Mouse (Mus musculus): ENCODE results near the gene Eps8. TPM values are rescaled to one million over a fixed set of nuclear protein-coding genes. Genes with fewer than 3 reads are reported as not detected.

Gene Eps8
- polyA plus RNA-seq, 1 experiment from 2014 or later = 209 TPM

GRCm38 (mm10) chr6:137550181-137550580, 104.5 kb downstream of the Eps8 start:
- Histone ChIP-seq H3K9me3 (ENCODE audit: control insufficient read depth) (no peaks in the 10 kb centered on the region), H3K4me2 (replicated peaks; ENCODE audit: low read depth) (peak overlapping the region; percentile 38), H3K27ac (ENCODE audit: low read depth, low read length) (peak overlapping the region; percentile 84), H3K4me1 (replicated peaks; ENCODE audit: control insufficient read depth, insufficient read depth, low read length) (peaks cover 9% of the 10 kb centered on the region; the same call in 1 of the 2 replicates), H3K27me3 (replicated peaks; ENCODE audit: control insufficient read depth, insufficient read depth, low read length) (no peaks in the 10 kb centered on the region), H3K4me3 (ENCODE audit: low read depth, low read length) (no peak overlapping the region), H3K9ac (ENCODE audit: low read depth, low read length) (no peak overlapping the region), H3K36me3 (ENCODE audit: control insufficient read depth, insufficient read depth) (peaks cover 16% of the 10 kb centered on the region; the same call in 1 of the 2 replicates)
- TF ChIP-seq CTCF (IDR thresholded peaks at IDR 0.05; ENCODE audit: low read depth) = no peak
- ATAC-seq = peak; percentile 96
- WGBS = 29% methylated on average over 8 of the region's 8 CpGs

DNA sequence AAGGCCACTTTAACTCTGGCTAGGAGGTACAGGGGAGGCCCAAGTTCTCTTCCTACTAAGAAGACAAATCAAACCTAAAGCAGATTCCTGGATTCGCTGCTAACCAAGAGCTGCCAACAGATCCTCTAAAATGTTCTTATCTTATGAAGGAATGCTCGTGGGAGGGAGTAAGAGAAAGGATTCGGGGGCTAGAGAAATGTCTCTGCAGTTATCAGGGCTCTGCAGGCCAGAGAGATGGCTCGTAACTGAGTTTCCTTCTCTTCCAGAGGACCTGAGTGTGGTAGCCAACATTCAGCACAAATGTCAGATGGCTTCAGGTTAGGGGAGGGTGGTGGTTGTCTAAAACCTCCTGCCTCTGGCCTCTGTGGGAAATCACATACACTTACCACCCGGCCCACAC, 106.1 kb downstream of the Eps8 start:
- no peak for ATAC-seq
- H3K9me3 ChIP-seq (ENCODE audit: control insufficient read depth) = no peaks in the 10 kb centered on the region
- WGBS = 71% methylated on average over 5 of the region's 5 CpGs
- no peak overlapping the region for H3K4me3 ChIP-seq (ENCODE audit: low read depth, low read length)
- H3K36me3 ChIP-seq (ENCODE audit: control insufficient read depth, insufficient read depth) = peaks cover 16% of the 10 kb centered on the region; the same call in 1 of the 2 replicates
- peaks cover 9% of the 10 kb centered on the region; the same call in 1 of the 2 replicates for H3K4me1 ChIP-seq (replicated peaks; ENCODE audit: control insufficient read depth, insufficient read depth, low read length)
- TF ChIP-seq CTCF (IDR thresholded peaks at IDR 0.05; ENCODE audit: low read depth) = no peak
- H3K27ac ChIP-seq (ENCODE audit: low read depth, low read length) = no peak overlapping the region
- no peaks in the 10 kb centered on the region for H3K27me3 ChIP-seq (replicated peaks; ENCODE audit: control insufficient read depth, insufficient read depth, low read length)
- H3K9ac ChIP-seq (ENCODE audit: low read depth, low read length) = no peak overlapping the region
- H3K4me2 ChIP-seq (replicated peaks; ENCODE audit: low read depth) = no peak overlapping the region

GRCm38 (mm10) chr6:137547555-137547954, 107.1 kb downstream of the Eps8 start:
- no peak for TF ChIP-seq CTCF (IDR thresholded peaks at IDR 0.05; ENCODE audit: low read depth)
- Histone ChIP-seq H3K4me2 (replicated peaks; ENCODE audit: low read depth) (no peak overlapping the region), H3K27me3 (replicated peaks; ENCODE audit: control insufficient read depth, insufficient read depth, low read length) (no peaks in the 10 kb centered on the region), H3K36me3 (ENCODE audit: control insufficient read depth, insufficient read depth) (peaks cover 9% of the 10 kb centered on the region; the same call in 1 of the 2 replicates), H3K27ac (ENCODE audit: low read depth, low read length) (no peak overlapping the region), H3K4me1 (replicated peaks; ENCODE audit: control insufficient read depth, insufficient read depth, low read length) (peaks cover 14% of the 10 kb centered on the region; the same call in 1 of the 2 replicates), H3K9ac (ENCODE audit: low read depth, low read length) (no peak overlapping the region), H3K9me3 (ENCODE audit: control insufficient read depth) (no peaks in the 10 kb centered on the region), H3K4me3 (ENCODE audit: low read depth, low read length) (no peak overlapping the region)
- WGBS = 44% methylated on average over 2 of the region's 2 CpGs
- ATAC-seq = no peak

GRCm38 (mm10) chr6:137546101-137546500, 108.6 kb downstream of the Eps8 start:
- no peak for TF ChIP-seq CTCF (IDR thresholded peaks at IDR 0.05; ENCODE audit: low read depth)
- peaks cover 15% of the 10 kb centered on the region; the same call in 1 of the 2 replicates for H3K4me1 ChIP-seq (replicated peaks; ENCODE audit: control insufficient read depth, insufficient read depth, low read length)
- no peaks in the 10 kb centered on the region for H3K9me3 ChIP-seq (ENCODE audit: control insufficient read depth)
- no peak for ATAC-seq
- no peak overlapping the region for H3K4me3 ChIP-seq (ENCODE audit: low read depth, low read length)
- 89% methylated on average over 6 of the region's 6 CpGs for WGBS
- H3K4me2 ChIP-seq (replicated peaks; ENCODE audit: low read depth) = no peak overlapping the region
- no peak overlapping the region for H3K9ac ChIP-seq (ENCODE audit: low read depth, low read length)
- H3K27ac ChIP-seq (ENCODE audit: low read depth, low read length) = no peak overlapping the region; the same call in 1 of the 2 replicates
- H3K36me3 ChIP-seq (ENCODE audit: control insufficient read depth, insufficient read depth) = 0 out of 2 replicates have a peak, but pooled peaks cover 4% of the 10 kb centered on the region
- H3K27me3 ChIP-seq (replicated peaks; ENCODE audit: control insufficient read depth, insufficient read depth, low read length) = no peaks in the 10 kb centered on the region

- Histone ChIP-seq H3K9ac (ENCODE audit: low read depth, low read length) (no peak overlapping the region), H3K36me3 (ENCODE audit: control insufficient read depth, insufficient read depth) (0 out of 2 replicates have a peak, but pooled peaks cover 4% of the 10 kb centered on the region), H3K4me1 (replicated peaks; ENCODE audit: control insufficient read depth, insufficient read depth, low read length) (peaks cover 17% of the 10 kb centered on the region; the same call in 1 of the 2 replicates), H3K4me3 (ENCODE audit: low read depth, low read length) (no peak overlapping the region), H3K4me2 (replicated peaks; ENCODE audit: low read depth) (no peak overlapping the region), H3K27me3 (replicated peaks; ENCODE audit: control insufficient read depth, insufficient read depth, low read length) (no peaks in the 10 kb centered on the region), H3K9me3 (ENCODE audit: control insufficient read depth) (no peaks in the 10 kb centered on the region), H3K27ac (ENCODE audit: low read depth, low read length) (peak overlapping the region; percentile 65)
- no peak for ATAC-seq
- WGBS = 91% methylated on average over 3 of the region's 3 CpGs
- TF ChIP-seq CTCF (IDR thresholded peaks at IDR 0.05; ENCODE audit: low read depth) = no peak
Measured at GRCm38 (mm10) chr6:137545341-137545740, 109.3 kb downstream of the Eps8 start.

GRCm38 (mm10) chr6:137542231-137543152, 112.2 kb downstream of the Eps8 start:
- Histone ChIP-seq H3K36me3 (ENCODE audit: control insufficient read depth, insufficient read depth) (peaks cover 3% of the 10 kb centered on the region; the same call in 1 of the 2 replicates), H3K4me1 (replicated peaks; ENCODE audit: control insufficient read depth, insufficient read depth, low read length) (peaks cover 15% of the 10 kb centered on the region; the same call in 1 of the 2 replicates), H3K9ac (ENCODE audit: low read depth, low read length) (peak overlapping the region; percentile 22; the same call in 1 of the 2 replicates), H3K4me3 (ENCODE audit: low read depth, low read length) (no peak overlapping the region), H3K9me3 (ENCODE audit: control insufficient read depth) (no peaks in the 10 kb centered on the region), H3K4me2 (replicated peaks; ENCODE audit: low read depth) (peak overlapping the region; percentile 52), H3K27ac (ENCODE audit: low read depth, low read length) (peak overlapping the region; percentile 87), H3K27me3 (replicated peaks; ENCODE audit: control insufficient read depth, insufficient read depth, low read length) (no peaks in the 10 kb centered on the region)
- 21% methylated on average over 10 of the region's 10 CpGs for WGBS
- no peak for TF ChIP-seq CTCF (IDR thresholded peaks at IDR 0.05; ENCODE audit: low read depth)
- ATAC-seq = no peak

Measured in intestine, postnatal 0 days (tissue).